Mouse (Mus musculus): ENCODE measurements around the gene Gm6676. TPM values are rescaled to one million over a fixed set of nuclear protein-coding genes. Genes with fewer than 3 reads are reported as not detected.
A peak's percentile ranks its signal among the peaks of the same experiment; 100 is the strongest.
"Not testable (repeated sequence)": the region's sequence is repeated elsewhere in the genome, so short reads cannot be mapped to it uniquely, and the experiment has no call there.

The Gm6676 gene
- under 1 TPM in 1 of 2 experiments, not detected in 1; 0.15 TPM for total RNA-seq (2021)
- long read RNA-seq, experiment 1 = 0 reads
- long read RNA-seq, experiment 2 = 0 reads

DNA sequence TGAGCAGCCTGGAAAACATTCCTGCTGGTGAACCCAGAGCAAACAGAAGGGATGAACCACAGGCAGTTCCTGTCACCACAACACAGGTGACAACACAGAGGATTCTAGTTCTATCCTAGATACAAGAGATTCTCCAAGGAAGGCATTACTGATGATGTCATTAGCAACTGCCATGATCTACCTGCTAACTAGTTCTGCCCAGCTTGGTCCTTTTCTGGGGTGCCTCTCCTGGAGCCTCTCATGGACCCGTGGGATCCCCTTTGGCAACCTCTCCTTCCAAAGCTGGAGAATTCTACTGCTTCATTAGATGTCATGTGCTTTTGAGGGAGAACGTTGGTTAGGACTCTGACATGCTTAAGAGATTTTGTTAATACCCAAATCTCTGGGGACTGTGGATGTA lies at the start of gene Gm6676:
Gm6676 (minus strand) TSS at position 101 of the 400 bp plus-strand sequence.
- not testable (repeated sequence) for DNase-seq (ENCODE audit: low spot score in 2 of 2)

DNA sequence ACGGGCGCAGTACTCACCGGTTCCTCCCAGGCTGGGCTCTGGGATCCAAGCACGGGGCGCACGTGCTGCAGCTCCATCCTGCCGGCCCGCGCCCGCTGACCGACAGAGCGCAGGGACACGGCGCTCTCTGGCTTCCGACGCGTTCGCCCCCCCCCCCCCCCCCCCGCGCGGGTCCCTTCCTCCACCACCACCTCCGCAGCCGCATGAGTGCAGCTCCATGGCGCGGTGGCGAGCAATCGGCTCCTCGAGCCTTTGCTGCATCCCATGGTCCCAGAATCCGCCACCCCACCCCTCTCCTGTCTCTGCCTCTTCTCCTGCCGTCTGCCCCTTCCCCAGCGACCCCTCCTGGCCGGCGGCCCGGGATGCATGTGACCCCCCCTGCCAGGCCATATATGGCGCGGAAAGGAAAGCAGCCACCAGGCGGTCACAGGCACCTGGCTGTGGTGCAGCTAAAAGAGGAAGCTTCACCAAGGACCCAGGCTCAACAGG lies 49.3 kb upstream of the Gm6676 start, which contains the start of gene Gm3512:
Gm3512 (minus strand) TSS at position 51 of the 489 bp plus-strand sequence.
- DNase-seq (ENCODE audit: low spot score in 2 of 2) = peak in 1 of 2 experiments; percentile 1

DNA sequence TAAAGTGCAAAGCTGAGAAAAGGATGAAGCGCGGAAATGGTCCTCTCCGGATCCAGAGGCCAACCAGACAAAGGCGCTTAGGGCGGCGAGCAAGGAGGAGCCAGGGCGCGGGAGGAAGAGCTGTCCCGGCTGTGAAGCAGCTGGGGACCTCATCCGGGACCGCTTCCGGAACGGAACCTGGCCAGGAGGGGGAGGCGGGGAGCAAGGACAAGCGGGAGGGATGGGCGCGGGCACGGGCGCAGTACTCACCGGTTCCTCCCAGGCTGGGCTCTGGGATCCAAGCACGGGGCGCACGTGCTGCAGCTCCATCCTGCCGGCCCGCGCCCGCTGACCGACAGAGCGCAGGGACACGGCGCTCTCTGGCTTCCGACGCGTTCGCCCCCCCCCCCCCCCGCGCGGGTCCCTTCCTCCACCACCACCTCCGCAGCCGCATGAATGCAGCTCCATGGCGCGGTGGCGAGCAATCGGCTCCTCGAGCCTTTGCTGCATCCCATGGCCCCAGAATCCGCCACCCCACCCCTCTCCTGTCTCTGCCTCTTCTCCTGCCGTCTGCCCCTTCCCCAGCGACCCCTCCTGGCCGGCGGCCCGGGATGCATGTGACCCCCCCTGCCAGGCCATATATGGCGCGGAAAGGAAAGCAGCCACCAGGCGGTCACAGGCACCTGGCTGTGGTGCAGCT lies 19.9 kb downstream of the Gm6676 start:
- peak in 1 of 2 experiments; percentile 3 for DNase-seq (ENCODE audit: low spot score in 2 of 2)

DNA sequence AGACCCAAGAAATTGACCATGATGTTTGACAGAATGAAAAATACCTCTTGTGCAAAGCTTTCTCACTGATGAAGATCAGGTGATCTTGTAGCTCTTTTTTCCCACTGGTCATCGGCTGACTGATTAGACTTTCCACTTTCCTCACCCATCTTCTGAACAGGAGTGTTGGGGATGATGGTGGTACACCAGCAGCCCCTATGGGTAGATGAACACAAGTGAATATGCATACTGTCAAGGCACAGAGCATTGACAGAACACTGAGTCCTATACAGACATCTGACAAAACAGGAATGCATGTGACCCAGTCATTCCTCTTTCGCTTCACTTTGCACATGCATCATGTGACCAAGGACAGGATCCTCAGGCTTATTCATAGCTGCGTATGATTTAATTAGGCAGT lies 24.7 kb downstream of the Gm6676 start, which contains the start of gene Gm3696:
Gm3696 (minus strand) TSS at position 101 of the 400 bp plus-strand sequence.
- not testable (repeated sequence) for DNase-seq (ENCODE audit: low spot score in 2 of 2)

Other genes with a start within 250 kb of the Gm6676 start
- 1 to 10 TPM in 1 of 2 experiments, under 1 TPM in 1; 0.69 to 2.2 TPM for gene Gm3667, start 235.4 kb downstream of the Gm6676 start, total RNA-seq (2021)
- not detected for gene Gm6356, start 151.6 kb downstream of the Gm6676 start, total RNA-seq (2021)
- under 1 TPM in 1 of 2 experiments, not detected in 1; 0.34 TPM for gene Gm10406, start 98.0 kb downstream of the Gm6676 start, total RNA-seq (2021)
- gene Gm3685, start 80.4 kb downstream of the Gm6676 start, total RNA-seq (2021) = not detected
- gene Gm3696, start 24.8 kb downstream of the Gm6676 start, total RNA-seq (2021) = 1 to 10 TPM in 1 of 2 experiments, under 1 TPM in 1; 0.91 to 1.9 TPM
- gene Gm3512, start 49.1 kb upstream of the Gm6676 start, total RNA-seq (2021) = under 1 TPM; 0.49 TPM
- gene Gm16434, start 69.1 kb upstream of the Gm6676 start, total RNA-seq (2021) = under 1 TPM in 1 of 2 experiments, not detected in 1; 0.15 TPM
- gene Gm3727, start 139.3 kb upstream of the Gm6676 start, total RNA-seq (2021) = not detected
- under 1 TPM; 0.22 to 0.31 TPM for gene Gm3739, start 189.6 kb upstream of the Gm6676 start, total RNA-seq (2021)
- gene Gm5797, start 207.0 kb upstream of the Gm6676 start, total RNA-seq (2021) = not detected
- gene Gm8374, start 239.7 kb upstream of the Gm6676 start, total RNA-seq (2021) = not detected